Mouse (Mus musculus) midbrain, embryonic 13.5 days (tissue): Measurements from ENCODE around the gene Tmprss2. TPM values are rescaled to one million over a fixed set of nuclear protein-coding genes. Genes with fewer than 3 reads are reported as not detected.

Experiments used
- ATAC-seq: fragments of 200-750 bp; cut with Nextera tagmentation; 2 replicates; pipeline ENCODE4 v1.8.0; 2017; ENCODE audit warnings: mild to moderate bottlenecking, moderate TSS enrichment, moderate library complexity
- H3K27ac ChIP-seq: fragments of 300-500 bp; sonication (generic); 2 replicates; pipeline ENCODE4 v1.5.1; 2015; ENCODE audit warnings: inconsistent platforms, mild to moderate bottlenecking, moderate library complexity
- H3K27me3 ChIP-seq: fragments of 300-500 bp; sonication (generic); 2 replicates; pipeline ENCODE4 v1.6.1; 2015; ENCODE audit warnings: mild to moderate bottlenecking, inconsistent platforms
- H3K36me3 ChIP-seq: fragments of 300-500 bp; sonication (generic); 2 replicates; pipeline ENCODE4 v1.6.1; 2015; ENCODE audit warnings: mild to moderate bottlenecking, inconsistent platforms
- H3K4me1 ChIP-seq: fragments of 300-500 bp; sonication (generic); replicated peaks from 2 replicates; pipeline ENCODE4 v1.6.1; 2015; ENCODE audit warnings: inconsistent platforms
- H3K4me2 ChIP-seq: fragments of 300-500 bp; sonication (generic); replicated peaks from 2 replicates; pipeline ENCODE4 v1.6.1; 2015; ENCODE audit warnings: moderate library complexity, mild to moderate bottlenecking, inconsistent platforms
- H3K4me3 ChIP-seq: fragments of 300-500 bp; sonication (generic); replicated peaks from 2 replicates; pipeline ENCODE4 v1.5.1; 2015; ENCODE audit warnings: mild to moderate bottlenecking, inconsistent platforms
- H3K9ac ChIP-seq: fragments of 300-500 bp; sonication (generic); replicated peaks from 2 replicates; pipeline ENCODE4 v1.6.1; 2015; ENCODE audit warnings: mild to moderate bottlenecking, inconsistent platforms
- H3K9me3 ChIP-seq: fragments of 300-500 bp; sonication (generic); 2 replicates; pipeline ENCODE4 v1.6.1; 2016; ENCODE audit warnings: mild to moderate bottlenecking, inconsistent platforms
- WGBS: fragments of 180-500 bp; shearing (Covaris S2); methylation state at CpG from one replicate; pipeline ENCODE4 v1.1.7; 2015; 5-methylcytosine and 5-hydroxymethylcytosine counted together
- polyA plus RNA-seq: library from polyadenylated mRNA; unstranded; fragments of >200 nt; fragmentation: Nextera tagmentation; extraction: Ambion mirVana; gene quantifications from 2 replicates; pipeline ENCODE4 v1.2.1, GENCODE M21; 2015

Tmprss2 gene
- polyA plus RNA-seq, 1 experiment from 2014 or later, result 0.05 TPM

GRCm38 (mm10) chr16:97516341-97516740 lies 94.7 kb downstream of the Tmprss2 start:
- whole genome bisulfite sequencing, result 74% methylated on average over 3 of the region's 3 CpGs
- Histone ChIP-seq H3K27me3 (no peaks in the 10 kb centered on the region), H3K4me1 (no peaks in the 10 kb centered on the region), H3K27ac (no peak overlapping the region), H3K36me3 (no peaks in the 10 kb centered on the region), H3K4me3 (no peak overlapping the region), H3K9ac (no peak overlapping the region), H3K4me2 (no peak overlapping the region), H3K9me3 (no peaks in the 10 kb centered on the region)
- no peak for ATAC-seq

Other genes starting within 250 kb of the Tmprss2 start
- gene Mx1, start 148.3 kb downstream of the Tmprss2 start, polyA plus RNA-seq, result 0.15 TPM in 1 of 2 replicates, not detected in the other
- not detected in 2 replicates for gene Fam3b, start 96.4 kb downstream of the Tmprss2 start, polyA plus RNA-seq
- gene Ripk4, start 152.6 kb upstream of the Tmprss2 start, polyA plus RNA-seq, result 0.12 and 0.32 TPM in 2 replicates
- gene Prdm15, start 240.7 kb upstream of the Tmprss2 start, polyA plus RNA-seq, result 14.5 and 16.7 TPM in 2 replicates